Mouse (Mus musculus) C2C12 (cell line): Measurements from ENCODE around the gene Tm9sf1.

ENCODE experiments used
- CTCF ChIP-seq: IDR thresholded peaks from one replicate; pipeline ENCODE4 v1.5.1; 2011; ENCODE audit not compliant: control insufficient read depth, insufficient read depth, insufficient read length
- USF1 ChIP-seq: IDR thresholded peaks from one replicate; pipeline ENCODE4 v1.6.1; 2011; ENCODE audit warnings: low read depth, mild to moderate bottlenecking, control low read depth, moderate library complexity

- TF ChIP-seq CTCF (no peak), USF1 (no peak)
Observed at GRCm38 (mm10) chr14:55589771-55590448, 53.7 kb downstream of the Tm9sf1 start.
